8 mouse cellular contexts compared by ENCODE assay signal in genomic region chr3:109341071-109341480, GRCm38 (mm10). TPM values are rescaled to one million over a fixed set of nuclear protein-coding genes. Genes with fewer than 3 reads are reported as not detected.
DNase-seq lines count a peak whose midpoint lies in the region; ATAC-seq and TF ChIP-seq lines count a peak whose summit lies in the region.

No protein-coding gene starts in this region.

- intact Hi-C loops in left cerebral cortex, postnatal 4 days (cut with DNase I) = loop anchor here (5.0 kb wide), 1 partner anchor 169 kb away; no protein-coding TSS in a partner anchor

- no peaks in the 10 kb centered on the region for H3K36me3 ChIP-seq in hindbrain, embryonic 15.5 days
- no peaks in the 10 kb centered on the region for H3K36me3 ChIP-seq in midbrain, embryonic 12.5 days

- peak overlapping the region; percentile 79 for H3K9ac ChIP-seq in hindbrain, embryonic 15.5 days
- peak overlapping the region; percentile 85 for H3K9ac ChIP-seq in midbrain, embryonic 12.5 days (replicated peaks)

- no peak for TF ChIP-seq CTCF in brain, embryonic 14.5 days (IDR thresholded peaks at IDR 0.05; ENCODE audit: borderline replicate concordance, extremely low read depth, insufficient read depth, insufficient read length)

- H3K4me1 ChIP-seq in hindbrain, embryonic 15.5 days (replicated peaks) = peaks cover 23% of the 10 kb centered on the region
- peaks cover 2% of the 10 kb centered on the region; the same call in 1 of the 2 replicates for H3K4me1 ChIP-seq in midbrain, embryonic 12.5 days

- peak; percentile 9 for DNase-seq in kidney, adult 9 months
- no peak for DNase-seq in kidney, postnatal 10 days
- peak; percentile 58 for DNase-seq in brain, embryonic 14.5 days (ENCODE audit: low read depth)
- no peak for DNase-seq in left cerebral cortex, postnatal 4 days

- H3K4me3 ChIP-seq in hindbrain, embryonic 15.5 days = peak overlapping the region; percentile 90
- H3K4me3 ChIP-seq in midbrain, embryonic 12.5 days = peak overlapping the region; percentile 77

- H3K27me3 ChIP-seq in hindbrain, embryonic 15.5 days = no peaks in the 10 kb centered on the region
- H3K27me3 ChIP-seq in midbrain, embryonic 12.5 days = 0 out of 2 replicates have a peak, but pooled peaks cover 5% of the 10 kb centered on the region

- WGBS in hindbrain, embryonic 15.5 days = under 1% methylated on average over 18 of the region's 18 CpGs
- 0% methylated on average over 18 of the region's 18 CpGs for WGBS in midbrain, embryonic 12.5 days

- peak overlapping the region; percentile 92 for H3K27ac ChIP-seq in hindbrain, embryonic 15.5 days (replicated peaks)
- H3K27ac ChIP-seq in midbrain, embryonic 12.5 days (replicated peaks) = peak overlapping the region; percentile 92

- no peak for TF ChIP-seq POLR2A in brain, embryonic 14.5 days (IDR thresholded peaks at IDR 0.05; ENCODE audit: borderline replicate concordance, extremely low read depth, insufficient read depth, insufficient read length, poor library complexity, severe bottlenecking)

- H3K9me3 ChIP-seq in hindbrain, embryonic 15.5 days = no peaks in the 10 kb centered on the region
- H3K9me3 ChIP-seq in midbrain, embryonic 12.5 days = no peaks in the 10 kb centered on the region

- peak overlapping the region; percentile 90 for H3K4me2 ChIP-seq in hindbrain, embryonic 15.5 days
- H3K4me2 ChIP-seq in midbrain, embryonic 12.5 days (replicated peaks) = peak overlapping the region; percentile 74

- ATAC-seq in hindbrain, embryonic 15.5 days (ENCODE audit: low FRiP score, low read depth) = no peak; the same call in 1 of the 2 replicates
- ATAC-seq in midbrain, embryonic 12.5 days (ENCODE audit: low FRiP score, low read depth) = no peak; the same call in 1 of the 2 replicates
- no peak for ATAC-seq in erythroid progenitor cell, adult 5-6 weeks (replicated peaks; ENCODE audit: low FRiP score, poor library complexity, severe bottlenecking)
- no peak for ATAC-seq in granulocyte monocyte progenitor cell, adult 5-6 weeks (replicated peaks; ENCODE audit: poor library complexity, severe bottlenecking)

RNA-seq across cellular contexts. Expression of gene Vav3, which starts 0.6 kb away (rescaled TPM):
- polyA plus RNA-seq in brain, embryonic 14.5 days (2012; rRNA removed) = 9.0 and 15.7 TPM in 2 replicates
- polyA plus RNA-seq in hindbrain, embryonic 15.5 days (2015; fragmentation: Nextera tagmentation; extraction: Ambion mirVana) = 15.4 and 18.2 TPM in 2 replicates
- polyA plus RNA-seq in midbrain, embryonic 12.5 days (2016; fragmentation: Nextera tagmentation; extraction: Ambion mirVana) = 27.4 and 35.0 TPM in 2 replicates
- total RNA-seq in erythroid progenitor cell, adult 5-6 weeks (2015; ENCODE audit: low replicate concordance) = 1.8 and 18.9 TPM in 2 replicates
- 4.4 and 5.9 TPM in 2 replicates for total RNA-seq in erythroid progenitor cell, adult 5-6 weeks (2017; ENCODE audit: low replicate concordance)
- total RNA-seq in left cerebral cortex, postnatal 4 days (2021) = 1 to 10 TPM; 6.2 to 8.4 TPM
- total RNA-seq in granulocyte monocyte progenitor cell, adult 5-6 weeks (2014; fragmentation: Nextera tagmentation) = 52.5 and 75.4 TPM in 2 replicates
- 84.4 and 85.7 TPM in 2 replicates for total RNA-seq in granulocyte monocyte progenitor cell, adult 5-6 weeks (2017)

Comparison
In these comparisons a context has a peak if more than half of its experiments do, and no peak if none do; other contexts are left out.
1. DNase-seq: peak in kidney, adult 9 months (single experiment) and brain, embryonic 14.5 days (single experiment); none in kidney, postnatal 10 days (single experiment) and left cerebral cortex, postnatal 4 days (single experiment).